Mouse (Mus musculus) kidney, embryonic 16.5 days (tissue): Measurements from ENCODE around the gene Cass4. TPM values are rescaled to one million over a fixed set of nuclear protein-coding genes. Genes with fewer than 3 reads are reported as not detected.

Source experiments
- ATAC-seq: fragments of 200-750 bp; cut with Nextera tagmentation; 2 replicates; pipeline ENCODE4 v1.8.0; 2017; ENCODE audit warnings: moderate TSS enrichment; ENCODE audit not compliant: low FRiP score, low TSS enrichment
- H3K27ac ChIP-seq: fragments of 300-500 bp; sonication (generic); 2 replicates; pipeline ENCODE4 v1.5.1; 2014; ENCODE audit warnings: low read length
- H3K27me3 ChIP-seq: fragments of 300-500 bp; sonication (generic); 2 replicates; pipeline ENCODE4 v1.6.1; 2014; ENCODE audit warnings: low read length, control low read depth, mixed read lengths; ENCODE audit not compliant: insufficient read depth
- H3K36me3 ChIP-seq: fragments of 300-500 bp; sonication (generic); 2 replicates; pipeline ENCODE4 v1.6.1; 2014; ENCODE audit warnings: low read length, control low read depth, mixed read lengths; ENCODE audit not compliant: insufficient read depth
- H3K4me1 ChIP-seq: fragments of 300-500 bp; sonication (generic); 2 replicates; pipeline ENCODE4 v1.6.1; 2014; ENCODE audit warnings: low read length, control low read depth, mixed read lengths; ENCODE audit not compliant: insufficient read depth
- H3K4me2 ChIP-seq: fragments of 300-500 bp; sonication (generic); replicated peaks from 2 replicates; pipeline ENCODE4 v1.6.1; 2014; ENCODE audit warnings: low read depth, low read length
- H3K4me3 ChIP-seq: fragments of 300-500 bp; sonication (generic); 2 replicates; pipeline ENCODE4 v1.5.1; 2014; ENCODE audit warnings: mild to moderate bottlenecking, low read length
- H3K9ac ChIP-seq: fragments of 300-500 bp; sonication (generic); replicated peaks from 2 replicates; pipeline ENCODE4 v1.6.1; 2014; ENCODE audit warnings: low read length
- H3K9me3 ChIP-seq: fragments of 300-500 bp; sonication (generic); 2 replicates; pipeline ENCODE4 v1.6.1; 2016; ENCODE audit warnings: low read length, control low read depth
- WGBS: fragments of 180-500 bp; shearing (Covaris S2); extraction: QIAGEN DNeasy Blood & Tissue Kit; methylation state at CpG from one replicate; pipeline ENCODE4 v1.1.7; 2014; 5-methylcytosine and 5-hydroxymethylcytosine counted together
- polyA plus RNA-seq: library from polyadenylated mRNA; unstranded; fragments of >200 nt; fragmentation: Nextera tagmentation; extraction: Ambion mirVana; gene quantifications from 2 replicates; pipeline ENCODE4 v1.2.1, GENCODE M21; 2015

Gene Cass4
- polyA plus RNA-seq, 1 experiment from 2014 or later = 0.32 TPM

GRCm38 (mm10) chr2:172418208-172418607 is 24.6 kb downstream of the Cass4 start:
- H3K36me3 ChIP-seq = no peaks in the 10 kb centered on the region
- no peaks in the 10 kb centered on the region for H3K27me3 ChIP-seq
- ATAC-seq = no peak
- H3K9ac ChIP-seq = no peak overlapping the region
- H3K4me3 ChIP-seq = no peak overlapping the region
- no peak overlapping the region for H3K27ac ChIP-seq
- H3K9me3 ChIP-seq = no peaks in the 10 kb centered on the region
- 88% methylated on average over 5 of the region's 5 CpGs for WGBS
- H3K4me1 ChIP-seq = peaks cover 8% of the 10 kb centered on the region
- no peak overlapping the region for H3K4me2 ChIP-seq

GRCm38 (mm10) chr2:172430609-172431008 is 37.0 kb downstream of the Cass4 start:
- no peaks in the 10 kb centered on the region for H3K9me3 ChIP-seq
- 53% methylated on average over 1 of the region's 1 CpGs for WGBS
- peak; percentile 54; the same call in 1 of the 2 replicates for ATAC-seq
- H3K27me3 ChIP-seq = no peaks in the 10 kb centered on the region
- no peaks in the 10 kb centered on the region for H3K36me3 ChIP-seq
- no peak overlapping the region for H3K27ac ChIP-seq
- no peaks in the 10 kb centered on the region for H3K4me1 ChIP-seq
- H3K4me3 ChIP-seq = no peak overlapping the region
- no peak overlapping the region for H3K9ac ChIP-seq
- H3K4me2 ChIP-seq = no peak overlapping the region

GRCm38 (mm10) chr2:172433746-172434145 is 40.2 kb downstream of the Cass4 start:
- WGBS = 48% methylated on average over 5 of the region's 5 CpGs
- no peaks in the 10 kb centered on the region for H3K27me3 ChIP-seq
- no peak overlapping the region for H3K4me2 ChIP-seq
- no peak overlapping the region for H3K27ac ChIP-seq
- H3K4me3 ChIP-seq = no peak overlapping the region
- H3K36me3 ChIP-seq = no peaks in the 10 kb centered on the region
- no peak for ATAC-seq
- no peak overlapping the region for H3K9ac ChIP-seq
- no peaks in the 10 kb centered on the region for H3K4me1 ChIP-seq
- H3K9me3 ChIP-seq = no peaks in the 10 kb centered on the region

- Histone ChIP-seq H3K4me1 (peaks cover 15% of the 10 kb centered on the region), H3K27ac (no peak overlapping the region), H3K36me3 (no peaks in the 10 kb centered on the region), H3K27me3 (no peaks in the 10 kb centered on the region), H3K9me3 (no peaks in the 10 kb centered on the region), H3K4me2 (no peak overlapping the region), H3K4me3 (no peak overlapping the region), H3K9ac (no peak overlapping the region)
- no peak for ATAC-seq
- 63% methylated on average over 16 of the region's 16 CpGs for WGBS
Observed at GRCm38 (mm10) chr2:172437371-172437952, 43.9 kb downstream of the Cass4 start.

- no peaks in the 10 kb centered on the region for H3K36me3 ChIP-seq
- ATAC-seq = peak; percentile 98
- peak within 1 kb of the TSS; percentile 76 for H3K4me2 ChIP-seq
- H3K27ac ChIP-seq = peak within 1 kb of the TSS; percentile 48; the same call in 1 of the 2 replicates
- peaks cover 15% of the 10 kb centered on the region for H3K4me1 ChIP-seq
- 3% methylated on average over 35 of the region's 35 CpGs for WGBS
- no peaks in the 10 kb centered on the region for H3K27me3 ChIP-seq
- H3K9me3 ChIP-seq = no peaks in the 10 kb centered on the region
- peak within 1 kb of the TSS; percentile 76 for H3K9ac ChIP-seq
- H3K4me3 ChIP-seq = peak within 1 kb of the TSS; percentile 76
Observed at GRCm38 (mm10) chr2:172439843-172440639, 46.4 kb downstream of the Cass4 start, which contains the start of gene Rtf2. TSS of gene Rtf2 (plus strand) at chr2:172440556.

GRCm38 (mm10) chr2:172440640-172441005 is 47.0 kb downstream of the Cass4 start:
- WGBS = 0% methylated on average over 21 of the region's 21 CpGs
- H3K9ac ChIP-seq = peak overlapping the region; percentile 76
- peak; percentile 63 for ATAC-seq
- H3K36me3 ChIP-seq = peaks cover 2% of the 10 kb centered on the region; the same call in 1 of the 2 replicates
- H3K27me3 ChIP-seq = no peaks in the 10 kb centered on the region
- peaks cover 15% of the 10 kb centered on the region for H3K4me1 ChIP-seq
- peak overlapping the region; percentile 76 for H3K4me2 ChIP-seq
- no peak overlapping the region for H3K27ac ChIP-seq
- H3K4me3 ChIP-seq = peak overlapping the region; percentile 76
- H3K9me3 ChIP-seq = no peaks in the 10 kb centered on the region

GRCm38 (mm10) chr2:172441176-172441575 is 47.6 kb downstream of the Cass4 start:
- peak overlapping the region; percentile 76 for H3K9ac ChIP-seq
- H3K4me2 ChIP-seq = peak overlapping the region; percentile 76
- ATAC-seq = no peak
- peaks cover 6% of the 10 kb centered on the region for H3K36me3 ChIP-seq
- no peaks in the 10 kb centered on the region for H3K9me3 ChIP-seq
- H3K4me1 ChIP-seq = peaks cover 15% of the 10 kb centered on the region
- 27% methylated on average over 6 of the region's 6 CpGs for WGBS
- peak overlapping the region; percentile 76 for H3K4me3 ChIP-seq
- no peak overlapping the region for H3K27ac ChIP-seq
- H3K27me3 ChIP-seq = no peaks in the 10 kb centered on the region

GRCm38 (mm10) chr2:172445617-172446016 is 52.0 kb downstream of the Cass4 start:
- peaks cover 32% of the 10 kb centered on the region for H3K36me3 ChIP-seq
- no peaks in the 10 kb centered on the region for H3K9me3 ChIP-seq
- no peak overlapping the region for H3K27ac ChIP-seq
- no peak overlapping the region for H3K4me3 ChIP-seq
- ATAC-seq = no peak
- H3K9ac ChIP-seq = no peak overlapping the region
- H3K4me2 ChIP-seq = no peak overlapping the region
- H3K27me3 ChIP-seq = no peaks in the 10 kb centered on the region
- H3K4me1 ChIP-seq = peaks cover 10% of the 10 kb centered on the region
- 96% methylated on average over 4 of the region's 4 CpGs for WGBS

GRCm38 (mm10) chr2:172447317-172447716 is 53.7 kb downstream of the Cass4 start:
- ATAC-seq = no peak
- H3K4me2 ChIP-seq = no peak overlapping the region
- no peak overlapping the region for H3K9ac ChIP-seq
- no peaks in the 10 kb centered on the region for H3K4me1 ChIP-seq
- H3K4me3 ChIP-seq = no peak overlapping the region
- no peak overlapping the region for H3K27ac ChIP-seq
- 91% methylated on average over 6 of the region's 6 CpGs for WGBS
- H3K27me3 ChIP-seq = no peaks in the 10 kb centered on the region
- H3K9me3 ChIP-seq = no peaks in the 10 kb centered on the region
- peaks cover 41% of the 10 kb centered on the region for H3K36me3 ChIP-seq

GRCm38 (mm10) chr2:172448329-172448728 is 54.7 kb downstream of the Cass4 start:
- Histone ChIP-seq H3K4me3 (no peak overlapping the region), H3K9ac (no peak overlapping the region), H3K9me3 (no peaks in the 10 kb centered on the region), H3K27me3 (no peaks in the 10 kb centered on the region), H3K27ac (no peak overlapping the region), H3K4me1 (no peaks in the 10 kb centered on the region), H3K36me3 (peaks cover 42% of the 10 kb centered on the region), H3K4me2 (no peak overlapping the region)
- WGBS = 94% methylated on average over 4 of the region's 4 CpGs
- ATAC-seq = no peak
